Mouse (Mus musculus) adrenal gland, adult 18-20 months (tissue): ENCODE measurements around the gene Rrad. TPM values are rescaled to one million over a fixed set of nuclear protein-coding genes. Genes with fewer than 3 reads are reported as not detected.

Experiments used
- DNase-seq, 2 experiments: peaks; one replicate each; pipeline ENCODE4 v3.0.0; 2021 to 2022; ENCODE audit warnings: low spot score in 2 of 2
- total RNA-seq, 2 experiments: library from RNA; stranded (reverse); gene quantifications; 1 replicate in 1 of 2; 2 replicates in 1 of 2; pipeline ENCODE4 v1.2.3; 2021

Gene Rrad
- total RNA-seq, 2 experiments from 2014 or later, result 2.7 to 9.4 TPM

- DNase-seq, result no peak
Measured at GRCm38 (mm10) chr8:104620765-104621164, 10.4 kb downstream of the Rrad start.

- no peak for DNase-seq
Measured at GRCm38 (mm10) chr8:104613119-104613518, 18.0 kb downstream of the Rrad start.

GRCm38 (mm10) chr8:104611613-104612012 is 19.5 kb downstream of the Rrad start:
- DNase-seq, result no peak

- no peak for DNase-seq
Measured at GRCm38 (mm10) chr8:104610185-104610766, 20.9 kb downstream of the Rrad start.

- no peak for DNase-seq
Measured at GRCm38 (mm10) chr8:104609222-104609621, 21.9 kb downstream of the Rrad start.

- DNase-seq, result no peak
Measured at GRCm38 (mm10) chr8:104607944-104608343, 23.2 kb downstream of the Rrad start.

GRCm38 (mm10) chr8:104606329-104606728 is 24.8 kb downstream of the Rrad start:
- DNase-seq, result no peak

GRCm38 (mm10) chr8:104603245-104603593 is 27.9 kb downstream of the Rrad start:
- DNase-seq, result no peak

- peak; percentile 74 to 77 for DNase-seq
Measured at GRCm38 (mm10) chr8:104602468-104603244, 28.5 kb downstream of the Rrad start.

GRCm38 (mm10) chr8:104601941-104602371 is 29.2 kb downstream of the Rrad start:
- DNase-seq, result no peak

GRCm38 (mm10) chr8:104601386-104601785 is 29.7 kb downstream of the Rrad start:
- no peak for DNase-seq

- no peak for DNase-seq
Measured at GRCm38 (mm10) chr8:104598496-104598895, 32.6 kb downstream of the Rrad start.

- DNase-seq, result no peak
Measured at GRCm38 (mm10) chr8:104597656-104598055, 33.5 kb downstream of the Rrad start.

- DNase-seq, result no peak
Measured at GRCm38 (mm10) chr8:104595773-104596536, 35.2 kb downstream of the Rrad start.

GRCm38 (mm10) chr8:104594611-104595362 is 36.3 kb downstream of the Rrad start:
- no peak for DNase-seq

GRCm38 (mm10) chr8:104593536-104594325 is 37.4 kb downstream of the Rrad start:
- DNase-seq, result no peak

- DNase-seq, result no peak
Measured at GRCm38 (mm10) chr8:104592566-104592965, 38.6 kb downstream of the Rrad start.

GRCm38 (mm10) chr8:104591856-104592255 is 39.3 kb downstream of the Rrad start:
- no peak for DNase-seq

- DNase-seq, result peak; percentile 85 to 92
Measured at GRCm38 (mm10) chr8:104591133-104591834, 39.8 kb downstream of the Rrad start, which contains the start of gene Pdp2. Gene Pdp2, plus strand, starts transcription at chr8:104591451.

- DNase-seq, result no peak
Measured at GRCm38 (mm10) chr8:104590284-104590683, 40.8 kb downstream of the Rrad start.
